Mouse (Mus musculus): Measurements from ENCODE around the gene Tlr2.
"Not testable (repeated sequence)": the region's sequence is repeated elsewhere in the genome, so short reads cannot be mapped to it uniquely, and the experiment has no call there.

The Tlr2 gene

GRCm38 (mm10) chr3:83841095-83841850 lies at the start of gene Tlr2:
Gene Tlr2 (minus strand): TSS chr3:83841767.
- DNase-seq (ENCODE audit: low spot score in 2 of 2): peak; percentile 74 to 76

GRCm38 (mm10) chr3:83885163-83885562 lies 43.6 kb upstream of the Tlr2 start:
- DNase-seq (ENCODE audit: low spot score in 2 of 2): no peak

- not testable (repeated sequence) for DNase-seq (ENCODE audit: low spot score in 2 of 2)
These were observed 37.9 kb upstream of the Tlr2 start for GRCm38 (mm10) chr3:83879261-83880050.

GRCm38 (mm10) chr3:83878801-83879200 lies 37.2 kb upstream of the Tlr2 start:
- DNase-seq (ENCODE audit: low spot score in 2 of 2): no peak

GRCm38 (mm10) chr3:83876299-83876698 lies 34.7 kb upstream of the Tlr2 start:
- DNase-seq (ENCODE audit: low spot score in 2 of 2): no peak

DNA sequence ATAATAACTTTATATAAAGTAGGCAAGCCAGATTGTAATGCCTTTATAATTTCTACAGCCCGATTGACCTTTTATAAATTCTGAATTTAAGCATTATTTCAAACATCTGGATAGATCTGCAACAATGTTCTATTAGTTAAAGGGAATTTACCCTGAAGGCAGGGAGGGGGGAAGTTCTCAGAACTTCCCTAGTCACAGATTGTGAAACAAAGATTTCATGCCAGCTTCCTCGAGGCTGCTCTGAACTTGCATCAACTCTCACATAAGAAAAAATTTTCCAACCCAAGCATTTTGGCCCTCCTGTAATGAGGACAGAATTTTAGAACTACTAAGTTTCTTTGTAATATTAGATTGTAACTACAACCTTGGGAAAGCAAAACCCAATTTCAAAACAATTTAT lies 33.5 kb upstream of the Tlr2 start:
- DNase-seq (ENCODE audit: low spot score in 2 of 2): not testable (repeated sequence)

DNA sequence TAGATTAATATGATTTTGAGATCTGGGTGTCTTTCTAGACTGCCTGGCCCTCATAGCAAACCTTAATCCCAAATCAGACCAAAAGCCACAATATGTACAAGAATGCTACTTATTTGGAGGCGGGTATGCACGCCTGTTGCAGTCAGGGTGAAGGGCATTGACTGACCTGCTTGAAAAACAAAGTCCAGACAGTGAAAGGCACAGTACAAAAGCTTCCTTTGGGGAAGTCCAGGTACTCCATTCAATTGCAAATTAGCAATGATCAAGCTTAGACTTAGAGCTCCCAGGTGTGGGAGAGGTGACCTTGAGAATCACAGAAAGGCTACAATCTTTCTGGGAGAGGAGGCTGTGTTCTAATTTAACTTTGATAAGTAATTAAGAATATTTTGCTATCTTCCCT lies 31.3 kb upstream of the Tlr2 start:
- DNase-seq (ENCODE audit: low spot score in 2 of 2): not testable (repeated sequence)

GRCm38 (mm10) chr3:83871962-83872361 lies 30.4 kb upstream of the Tlr2 start:
- DNase-seq (ENCODE audit: low spot score in 2 of 2): not testable (repeated sequence)

DNA sequence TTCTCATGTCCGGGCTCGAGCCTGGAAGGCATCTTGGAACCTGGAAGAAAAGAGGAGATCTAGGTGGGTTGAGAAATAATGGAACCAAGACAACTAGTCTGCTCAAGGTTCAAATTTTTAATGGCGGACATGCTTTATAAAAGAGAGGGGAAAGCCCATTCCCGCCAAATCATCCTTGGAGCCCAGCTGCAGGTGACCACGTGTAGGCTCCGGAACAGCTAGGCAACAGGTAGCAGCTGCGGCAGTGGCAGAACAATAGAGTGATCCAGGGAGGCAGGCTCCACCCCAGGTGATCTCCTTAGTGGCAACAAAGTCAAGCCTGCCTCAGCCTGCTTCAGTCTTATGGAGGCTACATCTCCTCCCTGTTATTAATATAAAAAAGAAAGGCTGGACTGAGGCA lies 30.0 kb upstream of the Tlr2 start:
- not testable (repeated sequence) for DNase-seq (ENCODE audit: low spot score in 2 of 2)

DNA sequence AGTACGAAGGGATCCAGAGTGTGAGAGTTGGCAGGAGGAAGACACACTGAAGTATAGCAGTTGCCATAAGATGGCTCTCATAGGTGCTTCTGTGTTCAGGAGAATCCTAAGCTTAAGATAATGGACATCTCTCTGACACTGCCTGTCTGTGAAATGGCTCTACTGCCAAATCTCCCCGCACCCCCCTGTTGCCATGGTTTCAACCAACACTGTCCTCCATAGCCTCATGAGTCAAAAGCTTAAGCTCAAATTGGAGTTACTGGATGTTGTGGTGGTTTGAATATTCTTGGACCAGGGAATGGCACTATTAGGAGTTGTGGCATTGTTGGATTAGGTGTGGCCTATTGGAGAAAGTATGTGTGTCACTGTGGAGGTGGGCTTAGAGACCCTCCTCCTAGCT lies 28.2 kb upstream of the Tlr2 start:
- DNase-seq (ENCODE audit: low spot score in 2 of 2): no peak

- DNase-seq (ENCODE audit: low spot score in 2 of 2): peak; percentile 23 to 45
These were observed 25.5 kb upstream of the Tlr2 start for GRCm38 (mm10) chr3:83867026-83867425.

GRCm38 (mm10) chr3:83865216-83865615 lies 23.6 kb upstream of the Tlr2 start:
- no peak for DNase-seq (ENCODE audit: low spot score in 2 of 2)

DNA sequence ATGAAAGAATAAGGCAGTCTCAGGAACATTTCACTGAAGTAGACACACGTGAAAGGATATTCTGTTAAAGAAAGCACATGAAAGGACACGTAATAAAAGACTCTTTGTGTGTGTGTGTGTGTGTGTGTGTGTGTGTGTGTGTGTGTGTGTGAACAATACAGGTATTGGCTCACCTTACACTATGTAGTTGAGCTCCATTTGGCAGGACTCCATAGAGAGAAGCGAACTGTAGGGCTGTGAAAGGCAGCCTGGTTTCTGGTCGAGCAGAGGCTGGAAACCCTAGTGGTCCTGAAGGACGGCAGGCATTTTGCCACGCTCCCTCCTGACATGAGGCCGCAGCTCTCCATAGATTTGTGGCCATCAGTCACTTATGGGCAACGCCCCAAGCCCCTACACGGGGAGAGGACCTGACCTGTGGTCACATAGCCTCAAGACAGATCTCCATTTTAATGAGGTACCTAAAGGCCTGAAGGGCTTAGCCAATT lies 22.5 kb upstream of the Tlr2 start:
- DNase-seq (ENCODE audit: low spot score in 2 of 2): no peak

DNA sequence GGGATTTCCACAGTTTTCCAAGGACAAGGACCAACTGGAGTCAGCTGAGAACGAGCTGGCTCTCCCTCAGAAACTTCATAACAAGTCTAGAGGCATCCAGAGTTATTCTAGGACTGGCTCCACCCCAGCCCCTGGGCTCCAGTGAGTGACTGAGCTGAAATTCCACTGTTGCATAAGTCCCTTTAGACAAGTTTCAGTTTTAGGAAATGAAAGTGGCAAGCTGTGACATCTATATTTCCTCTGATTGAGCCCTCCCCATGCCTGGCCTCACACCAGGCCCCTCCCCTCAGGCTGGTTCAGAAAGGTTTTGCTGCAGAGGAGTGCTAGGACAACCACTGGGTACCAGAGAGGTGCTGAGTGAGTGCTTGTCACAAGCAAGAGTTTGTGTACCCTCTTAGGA lies 21.4 kb upstream of the Tlr2 start:
- peak; percentile 85 to 88 for DNase-seq (ENCODE audit: low spot score in 2 of 2)

DNA sequence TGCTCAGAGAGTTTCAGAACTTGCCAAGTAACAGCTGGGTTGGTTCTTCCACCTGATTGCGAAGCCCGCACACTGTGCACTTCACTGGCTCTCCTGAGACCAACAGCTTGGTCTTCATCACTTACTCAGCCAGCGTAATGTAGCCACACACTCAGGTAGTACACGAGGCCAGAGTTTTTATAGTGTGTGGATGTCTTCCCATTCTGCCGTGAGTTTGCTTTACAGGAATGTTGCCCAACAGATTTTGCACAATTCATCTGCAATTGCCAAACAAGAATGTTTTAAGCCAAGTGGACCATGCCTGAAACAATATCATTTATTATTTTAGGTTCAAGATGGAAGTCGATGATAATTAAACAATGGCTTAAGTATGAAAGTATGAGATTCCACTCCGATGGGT lies 18.0 kb upstream of the Tlr2 start:
- DNase-seq (ENCODE audit: low spot score in 2 of 2): no peak

DNA sequence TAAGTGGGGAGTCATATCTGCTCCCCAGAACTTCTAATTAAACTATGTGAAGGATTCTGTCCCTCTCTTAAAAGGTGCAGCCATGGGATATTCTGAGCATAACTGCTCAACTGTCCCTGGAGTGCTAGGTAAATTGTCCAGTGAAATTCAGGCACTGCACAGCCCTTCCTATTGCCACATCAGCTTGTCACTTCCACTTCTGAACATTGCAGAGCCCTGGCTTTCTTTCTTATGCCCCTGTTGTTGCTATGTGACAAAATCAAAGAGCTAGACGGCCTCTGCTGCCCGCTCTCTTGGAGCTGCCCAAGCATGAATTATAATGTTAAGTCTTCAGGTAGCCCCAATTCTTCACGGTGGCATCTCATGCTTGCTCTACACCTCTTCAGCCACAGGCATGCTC lies 17.5 kb upstream of the Tlr2 start:
- DNase-seq (ENCODE audit: low spot score in 2 of 2): no peak

DNA sequence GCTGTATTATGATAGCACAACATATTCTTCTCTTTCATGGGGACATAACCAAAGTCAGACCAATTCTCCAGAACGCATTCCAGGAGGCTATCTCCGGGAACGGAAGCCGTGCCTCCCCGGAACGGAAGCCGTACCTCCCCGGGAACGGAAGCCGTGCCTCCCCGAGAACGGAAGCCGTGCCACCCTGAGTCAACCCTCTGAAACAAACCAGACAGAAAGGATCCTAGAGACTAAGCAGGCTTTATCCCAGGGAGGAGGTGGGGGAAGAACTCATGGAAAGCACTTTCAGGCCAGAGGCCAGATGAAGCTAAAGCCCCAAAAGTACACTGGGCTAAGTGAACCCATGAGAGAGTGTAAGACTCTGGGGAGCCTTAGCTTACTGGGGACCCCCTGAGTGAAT lies 16.1 kb upstream of the Tlr2 start:
- no peak for DNase-seq (ENCODE audit: low spot score in 2 of 2)

- no peak for DNase-seq (ENCODE audit: low spot score in 2 of 2)
These were observed 14.1 kb upstream of the Tlr2 start for GRCm38 (mm10) chr3:83855643-83856042.

DNA sequence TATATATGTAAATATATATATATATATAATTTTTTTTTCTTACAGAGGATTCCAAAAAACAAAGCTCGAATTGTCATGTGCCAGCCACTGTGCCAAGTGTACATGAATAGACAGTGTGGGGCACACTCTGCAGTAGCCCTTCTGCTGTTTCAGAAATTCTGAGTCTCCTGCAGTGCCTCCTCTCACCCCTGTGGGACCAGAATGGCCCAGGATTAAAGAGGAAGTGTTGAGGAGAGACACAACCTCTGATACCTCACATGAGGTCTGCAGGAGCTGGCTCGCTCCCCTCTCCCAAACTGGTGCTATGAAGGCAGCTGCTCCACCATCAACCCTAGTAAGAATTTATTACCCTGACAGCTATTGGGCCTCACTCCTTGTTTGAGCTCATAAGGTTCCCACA lies 7.8 kb upstream of the Tlr2 start:
- no peak for DNase-seq (ENCODE audit: low spot score in 2 of 2)

DNA sequence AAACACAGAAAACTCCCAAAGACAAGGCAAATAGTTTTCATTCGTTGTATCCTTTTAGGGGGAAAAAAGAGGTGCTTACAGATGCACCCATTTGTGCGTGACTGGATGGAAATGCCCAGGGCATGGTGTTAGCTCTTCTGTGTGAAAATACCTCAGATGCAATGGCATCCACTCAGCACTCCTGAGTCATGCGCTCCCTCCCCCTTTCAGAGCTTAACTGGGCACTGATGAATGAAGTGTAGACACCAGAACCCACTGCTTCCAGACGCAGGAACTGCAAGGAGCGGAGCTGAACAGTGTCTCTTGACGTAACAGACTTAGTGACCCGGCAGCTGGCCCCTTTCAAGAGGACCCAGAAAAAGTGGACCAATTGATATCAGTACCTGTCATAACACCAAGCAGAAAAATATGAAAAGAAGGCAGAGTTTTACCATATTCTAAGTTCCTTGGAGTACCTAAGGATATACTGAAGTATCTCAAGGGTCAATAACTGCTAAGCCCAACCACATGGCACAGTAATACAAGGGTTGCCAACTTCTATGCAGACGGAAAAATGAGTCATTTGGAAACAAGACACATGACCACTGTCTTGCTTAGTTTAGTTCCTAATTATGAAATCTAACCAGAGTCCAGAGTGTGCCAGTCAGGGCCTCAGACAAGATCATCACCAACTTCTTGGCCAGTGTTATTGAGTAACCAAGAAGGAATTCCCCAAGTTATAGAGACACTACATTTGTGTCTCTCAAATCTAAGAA lies 3.4 kb upstream of the Tlr2 start:
- no peak for DNase-seq (ENCODE audit: low spot score in 2 of 2)

GRCm38 (mm10) chr3:83839477-83839876 lies 2.1 kb downstream of the Tlr2 start:
- DNase-seq (ENCODE audit: low spot score in 2 of 2): no peak

DNA sequence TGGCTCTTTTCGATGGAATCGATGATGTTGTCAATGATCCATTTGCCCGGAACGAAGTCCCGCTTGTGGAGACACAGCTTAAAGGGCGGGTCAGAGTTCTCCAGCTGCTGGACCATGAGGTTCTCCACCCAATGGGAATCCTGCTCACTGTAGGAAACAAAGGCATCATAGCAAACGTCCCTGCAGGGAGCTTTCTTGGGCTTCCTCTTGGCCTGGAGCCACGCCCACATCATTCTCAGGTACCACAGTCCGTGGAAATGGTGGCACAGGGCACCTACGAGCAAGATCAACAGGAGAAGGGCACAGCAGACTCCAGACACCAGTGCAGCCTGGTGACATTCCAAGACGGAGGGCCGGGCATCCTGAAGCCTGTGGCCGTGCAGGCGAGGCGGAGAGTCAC lies 4.9 kb downstream of the Tlr2 start:
- DNase-seq (ENCODE audit: low spot score in 2 of 2): no peak

Data from spleen, postnatal 36 days (tissue).